Mouse (Mus musculus) cerebellum, postnatal 14 days (tissue): ENCODE data around the gene Abcf1.
"Not testable (repeated sequence)": the region's sequence is repeated elsewhere in the genome, so short reads cannot be mapped to it uniquely, and the experiment has no call there.

Source experiments
- DNase-seq, 2 experiments: peaks; one replicate each; pipeline ENCODE4 v3.0.0; 2021; ENCODE audit warnings: mixed read lengths in 2 of 2

The Abcf1 gene

DNA sequence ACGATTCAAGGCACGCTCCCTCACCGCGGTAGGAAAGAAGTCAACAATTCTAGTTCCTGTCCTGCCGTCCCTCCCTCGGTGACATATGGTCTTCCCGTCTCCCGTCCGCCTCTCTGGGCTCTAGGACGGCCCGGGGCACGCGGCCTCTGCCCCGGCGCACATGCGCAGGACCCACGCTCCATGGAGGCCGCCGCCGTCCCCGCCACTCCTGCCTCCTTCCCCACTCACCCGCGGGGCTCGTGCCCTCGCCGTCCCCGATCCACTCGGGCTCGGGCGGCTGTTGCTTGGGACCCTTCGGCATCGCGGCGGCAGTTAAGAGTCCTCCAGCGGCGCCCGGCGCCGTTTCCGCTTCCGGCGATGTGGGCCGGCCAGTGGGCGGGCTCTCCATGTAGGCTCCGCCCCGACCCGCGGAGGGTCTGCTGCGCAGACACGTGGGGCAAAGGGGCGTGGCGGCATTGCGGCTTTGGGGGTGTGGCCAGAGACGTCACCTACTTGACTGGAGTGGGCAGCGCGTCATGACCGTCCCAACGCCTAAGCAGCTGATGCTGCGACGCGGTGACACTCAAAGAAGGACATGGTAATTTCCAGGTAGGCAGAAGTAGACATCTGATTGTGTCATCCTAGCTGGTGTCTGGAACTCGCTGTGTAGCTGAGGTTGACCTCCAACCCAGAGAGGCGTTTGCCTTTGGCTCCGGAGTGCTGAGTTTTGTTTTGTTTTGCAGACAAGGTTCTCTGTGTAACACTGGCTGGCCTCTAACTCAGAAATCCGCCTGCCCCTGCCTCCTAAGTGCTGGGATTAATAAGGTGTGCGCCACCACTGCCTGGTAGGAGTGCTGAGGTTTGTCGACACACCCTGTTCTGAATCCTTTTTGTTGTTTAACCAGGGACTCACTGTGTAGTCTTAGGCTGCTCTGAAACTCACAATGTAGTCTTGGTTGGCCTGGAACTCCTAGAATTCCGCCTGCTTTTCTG lies at the start of gene Abcf1:
TSS of gene Abcf1 (minus strand) at position 344 of the 972 bp plus-strand sequence.
- peak; percentile 99 to 100 for DNase-seq

DNA sequence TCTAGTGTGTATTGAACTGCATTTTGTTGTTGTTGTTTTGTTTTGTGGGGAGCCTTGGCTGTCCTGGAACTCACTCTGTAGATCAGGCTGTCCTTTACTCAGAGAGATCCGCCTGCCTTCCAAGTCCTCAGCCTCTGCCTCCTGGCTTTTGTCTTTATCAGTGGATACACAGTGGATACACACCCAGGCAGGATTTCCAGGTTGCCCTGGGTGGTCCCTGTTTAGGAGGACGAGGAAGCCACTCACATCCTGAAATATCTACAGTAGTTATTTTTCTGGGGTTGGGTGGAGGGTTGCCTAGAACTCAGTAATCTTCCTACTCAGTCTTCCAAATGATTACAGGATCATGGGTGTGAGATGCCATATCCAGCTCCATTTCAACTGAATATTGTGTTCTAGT lies 49.4 kb upstream of the Abcf1 start:
- DNase-seq, result no peak

DNA sequence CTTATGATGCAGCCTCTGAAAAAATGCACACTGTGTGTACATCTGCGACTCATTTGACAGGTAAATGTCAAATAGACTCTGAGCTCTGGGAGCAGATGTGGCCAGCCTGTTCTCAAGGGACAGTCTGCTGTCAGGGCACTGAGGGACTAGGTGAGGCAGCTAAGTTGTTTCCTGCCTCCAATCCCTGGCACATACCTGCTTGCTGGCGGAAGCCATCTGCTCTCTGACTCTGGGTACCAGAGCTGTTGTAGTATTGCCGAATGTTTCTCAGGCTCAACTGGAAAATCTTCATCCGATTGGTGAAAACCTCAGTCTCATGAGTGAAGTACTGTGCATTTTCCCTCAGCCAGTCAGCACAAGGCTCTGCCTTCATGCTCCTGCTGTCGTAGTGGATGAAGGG lies 47.5 kb upstream of the Abcf1 start:
- no peak for DNase-seq

DNA sequence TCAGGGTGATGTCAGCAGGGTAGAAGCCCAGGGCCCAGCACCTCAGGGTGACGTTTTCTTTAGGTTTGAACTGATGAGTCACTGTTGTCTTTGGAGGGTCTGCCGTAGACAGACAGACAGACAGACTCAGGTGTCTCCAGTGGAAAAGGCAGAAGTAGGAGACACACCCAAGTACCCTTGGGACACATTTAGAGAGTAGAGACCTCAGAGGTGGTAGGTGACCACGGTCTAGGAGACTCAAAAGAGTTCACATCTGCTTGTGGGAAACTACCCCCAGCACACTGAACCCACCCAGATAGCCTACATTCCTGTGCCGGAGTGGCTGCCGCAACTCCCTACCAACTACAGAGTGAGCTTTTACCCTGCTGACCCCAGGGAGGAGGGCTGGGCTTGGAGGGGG lies 45.4 kb upstream of the Abcf1 start:
- no peak for DNase-seq

DNA sequence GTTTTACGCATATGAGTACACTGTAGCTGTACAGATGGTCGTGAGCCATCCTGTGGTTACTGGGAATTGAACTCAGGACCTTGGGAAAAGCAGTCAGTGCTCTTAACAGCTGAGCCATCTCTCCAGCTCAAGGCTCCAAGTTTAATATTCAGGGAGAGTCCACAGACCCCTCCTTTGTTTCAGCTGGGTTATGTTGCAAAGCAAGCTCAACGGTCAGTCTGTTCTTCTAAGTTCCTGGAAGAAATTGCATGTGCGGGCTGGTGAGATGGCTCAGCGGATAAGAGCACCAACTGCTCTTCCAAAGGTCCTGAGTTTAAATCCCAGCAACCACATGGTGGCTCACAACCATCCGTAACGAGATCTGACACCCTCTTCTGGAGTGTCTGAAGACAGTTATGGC lies 34.8 kb upstream of the Abcf1 start:
- not testable (repeated sequence) for DNase-seq

DNA sequence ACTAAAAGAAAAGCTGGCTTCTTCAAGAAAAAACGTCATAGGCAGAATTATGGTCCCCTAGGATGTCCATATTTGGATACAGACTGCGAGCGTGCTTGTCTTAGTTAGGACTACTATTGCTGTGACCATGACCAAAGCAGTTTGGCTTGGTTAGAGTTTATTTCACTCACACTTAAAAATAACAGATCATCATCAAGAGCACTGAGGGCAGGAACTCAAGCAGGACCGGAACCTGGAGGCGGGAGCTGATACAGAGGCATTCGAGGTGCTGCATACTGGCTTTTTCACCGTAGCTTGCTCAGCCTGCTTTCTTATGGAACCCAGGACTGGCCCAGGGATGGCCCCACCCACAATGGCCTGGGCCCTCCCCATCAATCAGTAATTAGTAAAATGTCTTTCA lies 33.8 kb upstream of the Abcf1 start:
- DNase-seq, result no peak

DNA sequence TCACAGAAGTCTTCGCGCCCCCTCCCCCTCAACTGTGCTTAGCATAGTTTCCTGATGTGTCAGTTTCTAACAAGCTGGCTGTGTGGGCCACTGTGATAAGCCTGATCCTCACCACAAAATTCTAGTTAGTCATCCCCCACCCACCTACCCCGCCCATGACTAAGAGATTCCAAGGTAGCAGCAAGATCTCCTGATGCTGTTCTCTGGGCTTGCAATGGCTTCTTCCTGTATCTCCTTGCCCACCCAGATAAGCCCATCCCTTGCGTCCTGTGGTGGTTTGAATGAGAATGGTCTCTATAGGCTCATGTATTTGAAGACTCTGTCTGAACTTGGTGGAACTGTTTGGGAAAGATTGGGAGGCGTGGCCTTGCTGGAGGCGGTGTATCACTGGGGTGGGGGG lies 32.4 kb upstream of the Abcf1 start:
- DNase-seq, result no peak

DNA sequence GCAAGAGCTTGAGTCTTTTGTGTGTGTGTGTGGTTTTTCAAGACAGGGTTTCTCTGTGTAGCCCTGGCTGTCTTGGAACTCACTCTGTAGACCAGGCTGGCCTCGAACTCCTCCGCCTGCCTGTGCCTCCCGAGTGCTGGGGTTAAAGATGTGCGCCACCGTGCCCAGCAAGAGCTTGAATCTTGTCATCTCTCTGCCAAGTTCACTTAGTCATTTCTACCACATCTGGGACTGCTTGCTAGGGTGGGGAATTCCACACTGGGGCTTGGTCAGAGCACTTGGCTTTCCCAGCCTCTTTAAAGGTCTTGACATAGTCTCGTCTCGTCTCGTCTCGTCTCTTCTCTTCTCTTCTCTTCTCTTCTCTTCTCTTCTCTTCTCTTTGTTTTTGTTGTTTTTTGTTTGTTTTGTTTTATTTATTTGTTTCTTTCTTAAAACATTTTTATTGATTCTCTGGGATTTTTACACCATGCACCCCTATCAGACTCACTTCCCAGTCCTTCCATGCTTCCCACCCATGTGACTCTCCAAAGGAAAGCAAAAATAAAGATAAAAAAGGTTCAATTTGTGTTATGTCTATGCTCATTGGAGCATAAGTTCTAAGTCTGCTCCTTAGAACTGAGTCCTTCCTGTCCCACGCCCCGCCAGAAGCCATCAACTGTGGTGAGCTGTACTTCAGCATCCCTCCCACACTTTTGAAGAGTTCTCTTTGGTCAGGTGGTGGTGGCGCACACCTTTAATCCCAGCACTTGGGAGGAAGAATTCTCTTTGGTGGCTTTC lies 31.7 kb upstream of the Abcf1 start:
- no peak for DNase-seq

DNA sequence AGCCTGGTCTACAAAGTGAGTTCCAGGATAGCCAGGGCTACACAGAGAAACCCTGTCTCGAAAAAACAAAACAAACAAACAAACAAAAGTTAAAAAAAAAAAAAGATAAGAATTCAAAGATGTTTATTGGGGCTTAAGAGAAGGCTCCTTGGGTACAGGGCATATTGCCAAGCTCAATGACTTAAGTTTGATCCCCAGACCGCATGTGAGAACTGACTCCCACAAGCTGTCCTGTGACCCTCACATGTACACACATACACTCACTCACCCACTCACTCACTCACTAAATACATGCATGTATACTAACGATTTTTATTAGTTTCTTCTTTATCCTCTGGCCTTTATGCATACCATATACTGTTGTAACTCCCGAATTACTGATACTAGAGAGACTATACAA lies 30.8 kb upstream of the Abcf1 start:
- DNase-seq, result no peak

DNA sequence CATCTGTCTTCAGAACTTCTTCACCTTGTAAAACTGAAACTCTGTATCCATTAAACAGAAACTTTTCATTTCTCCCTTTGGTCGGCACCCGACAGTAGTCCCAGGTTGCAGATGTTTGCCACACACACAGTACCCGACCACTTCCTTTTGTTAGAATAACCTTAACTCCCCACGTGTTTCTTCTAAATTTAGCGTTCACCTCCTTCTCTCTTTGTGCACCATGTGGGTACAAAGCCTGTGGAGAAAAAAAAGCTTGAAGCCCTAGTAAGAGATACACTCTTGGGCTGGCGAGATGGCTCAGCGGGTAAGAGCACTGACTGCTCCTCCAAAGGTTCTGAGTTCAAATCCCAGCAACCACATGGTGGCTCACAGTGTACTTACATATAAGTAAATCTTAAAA lies 29.8 kb upstream of the Abcf1 start:
- DNase-seq, result no peak

DNA sequence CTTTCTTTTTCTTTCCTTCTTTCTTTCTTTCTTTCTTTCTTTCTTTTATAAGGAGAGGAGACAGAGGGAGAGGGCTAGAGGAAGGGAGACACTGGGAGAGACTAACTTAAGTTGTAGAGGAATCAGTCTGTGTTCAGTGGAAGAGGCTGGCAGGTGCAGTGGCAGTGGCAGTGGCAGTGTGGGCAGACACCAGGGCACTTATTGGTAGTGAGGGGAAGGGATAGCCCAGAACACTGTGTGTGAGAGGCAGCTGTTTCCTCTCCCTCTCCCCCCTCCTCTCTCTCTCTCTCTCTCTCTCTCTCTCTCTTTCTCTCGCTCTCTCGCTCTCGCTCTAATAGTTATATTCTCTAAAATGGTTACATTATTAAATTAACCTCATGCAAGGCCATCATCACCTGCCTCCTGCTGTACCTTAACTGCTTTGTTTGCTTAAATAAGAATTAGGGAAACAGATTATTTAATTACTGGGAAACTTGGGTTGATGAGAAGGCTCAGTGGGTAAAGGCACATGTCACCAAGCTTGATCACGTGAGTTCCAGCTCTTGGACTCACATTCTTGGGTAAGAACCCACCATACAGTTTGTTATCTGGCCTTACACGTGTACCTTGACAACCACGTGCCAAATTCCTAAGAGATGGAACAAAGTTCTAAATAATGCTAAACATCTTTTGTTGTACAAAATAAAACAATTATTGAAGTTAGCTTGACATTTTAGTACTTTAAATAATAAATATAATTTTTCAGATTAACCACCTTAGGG lies 29.2 kb upstream of the Abcf1 start:
- no peak for DNase-seq

DNA sequence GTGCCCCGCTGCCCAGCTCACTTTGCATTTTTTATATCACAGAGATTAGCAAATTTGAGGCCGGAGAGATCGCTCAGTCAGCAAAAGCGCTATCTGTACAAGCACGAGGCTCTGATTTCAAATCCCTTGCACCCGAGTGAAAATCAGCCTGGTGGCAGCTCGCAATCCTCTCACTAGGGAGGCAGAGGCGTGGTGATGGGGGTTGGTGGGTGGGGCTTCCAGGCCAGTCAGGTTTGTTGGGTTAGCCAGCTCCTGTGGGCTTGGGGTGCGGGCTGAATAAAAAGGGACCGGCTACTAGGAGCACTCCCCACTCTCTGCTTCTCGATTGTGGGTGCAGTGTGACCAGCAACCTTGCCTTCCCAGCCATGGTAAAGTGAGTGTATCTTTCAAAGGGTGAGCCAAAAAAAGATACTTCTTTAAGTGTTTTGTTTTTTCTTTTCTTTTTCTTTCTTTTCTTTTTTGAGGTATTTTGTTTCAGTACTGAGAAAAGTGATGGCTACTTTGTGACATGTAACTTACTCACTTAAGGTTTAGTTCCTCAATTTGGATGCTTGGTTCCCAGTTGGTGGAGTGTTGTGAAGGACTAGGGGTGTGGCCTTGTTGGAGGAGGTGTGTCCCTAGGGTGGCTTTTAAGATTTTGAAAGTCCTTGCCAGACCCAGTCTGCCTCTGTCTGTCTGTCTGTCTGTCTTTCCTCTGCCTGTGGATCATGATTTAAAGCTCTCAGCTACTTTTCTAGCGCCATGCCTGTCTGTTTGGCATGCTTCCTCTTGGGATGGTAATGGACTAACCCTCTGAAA lies 28.4 kb upstream of the Abcf1 start:
- no peak for DNase-seq

DNA sequence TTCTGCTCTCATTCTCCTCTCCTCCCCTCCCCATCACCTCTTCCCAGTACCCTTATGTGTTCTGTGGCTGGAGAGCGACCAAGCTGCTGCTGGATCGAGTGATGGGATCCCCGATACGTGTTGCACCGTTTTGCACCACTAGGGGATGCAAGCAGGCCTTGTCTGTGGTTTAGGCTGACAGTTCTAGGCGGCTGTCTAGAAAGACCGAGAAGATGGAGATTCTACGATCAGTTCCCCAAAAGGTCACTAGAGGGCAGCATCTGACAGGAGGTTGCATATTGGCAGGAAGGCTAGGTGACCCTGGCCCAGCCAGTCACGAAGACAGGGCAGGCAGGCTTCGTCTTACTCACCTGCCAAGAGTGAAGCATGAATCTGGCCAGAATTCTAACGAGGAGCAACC lies 27.4 kb upstream of the Abcf1 start:
- peak; percentile 99 to 100 for DNase-seq

DNA sequence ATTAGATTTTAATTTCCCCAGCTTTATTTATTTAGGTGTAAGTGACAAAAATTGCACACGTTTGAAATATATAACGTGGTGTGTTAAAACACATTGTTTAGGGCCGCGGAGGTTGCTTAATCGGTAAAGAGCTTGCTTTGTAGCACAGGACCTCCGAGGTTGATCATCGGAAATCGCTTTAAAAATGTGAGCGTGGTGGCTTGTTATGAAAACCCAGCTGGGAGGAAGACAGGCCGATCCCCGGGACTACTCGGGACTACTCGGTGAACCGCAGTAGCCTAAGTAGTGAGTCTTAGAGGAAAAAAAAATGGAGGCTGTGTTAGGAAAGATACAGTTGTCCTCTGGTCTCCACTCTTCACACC lies 25.3 kb upstream of the Abcf1 start:
- DNase-seq, result no peak

DNA sequence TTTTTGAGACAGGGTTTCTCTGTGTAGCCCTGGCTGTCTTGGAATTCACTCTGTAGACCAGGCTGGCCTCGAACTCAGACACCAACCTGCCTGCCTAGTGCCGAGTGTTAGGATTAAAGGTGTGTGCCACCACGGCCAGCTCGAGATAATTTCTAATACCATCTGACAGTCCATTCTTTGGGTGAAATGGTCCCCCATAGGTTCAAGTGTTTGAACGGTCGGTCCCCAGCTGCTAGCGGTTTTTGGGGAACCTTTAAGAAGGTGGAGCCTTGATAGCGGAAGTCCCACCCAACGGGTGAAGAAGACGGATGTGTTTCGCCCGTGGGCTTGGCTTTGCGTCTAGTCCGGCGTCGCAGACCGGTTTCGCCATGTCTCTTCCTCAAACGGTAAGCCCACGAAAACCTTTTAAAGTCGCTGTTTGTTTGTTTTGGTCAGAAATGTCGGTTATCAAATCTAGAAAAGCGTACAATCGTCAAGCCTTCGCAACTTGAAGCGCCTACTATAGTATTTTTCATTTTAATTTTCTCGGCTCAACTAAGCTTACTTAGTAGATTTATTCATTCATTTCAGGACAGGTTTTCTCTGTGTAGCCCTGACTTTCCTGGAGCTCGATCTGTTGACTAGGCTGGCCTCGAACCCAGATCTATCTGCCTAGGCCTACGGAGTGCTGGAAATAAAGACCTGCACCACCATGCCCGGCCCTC lies 24.8 kb upstream of the Abcf1 start:
- peak; percentile 84 to 85 for DNase-seq

DNA sequence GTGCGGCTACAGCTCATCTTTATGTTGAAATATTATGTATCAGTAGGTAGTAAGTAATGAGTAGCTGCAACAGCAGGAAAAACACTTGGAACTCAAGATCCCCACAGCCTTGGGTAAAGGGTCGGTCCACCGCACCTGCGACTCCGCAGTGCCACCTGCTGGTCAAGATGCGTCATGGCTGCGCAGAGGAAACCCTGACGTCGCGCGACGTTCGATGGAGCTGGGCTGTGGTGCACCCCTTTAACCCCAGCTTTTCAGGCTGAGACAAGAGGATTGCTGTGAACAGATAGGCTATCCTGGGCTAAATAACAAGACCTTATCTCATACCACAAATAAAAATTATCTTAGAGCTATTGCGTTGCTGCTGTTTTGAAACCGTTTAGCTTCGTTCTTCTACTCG lies 24.1 kb upstream of the Abcf1 start:
- DNase-seq, result peak; percentile 86 to 89

DNA sequence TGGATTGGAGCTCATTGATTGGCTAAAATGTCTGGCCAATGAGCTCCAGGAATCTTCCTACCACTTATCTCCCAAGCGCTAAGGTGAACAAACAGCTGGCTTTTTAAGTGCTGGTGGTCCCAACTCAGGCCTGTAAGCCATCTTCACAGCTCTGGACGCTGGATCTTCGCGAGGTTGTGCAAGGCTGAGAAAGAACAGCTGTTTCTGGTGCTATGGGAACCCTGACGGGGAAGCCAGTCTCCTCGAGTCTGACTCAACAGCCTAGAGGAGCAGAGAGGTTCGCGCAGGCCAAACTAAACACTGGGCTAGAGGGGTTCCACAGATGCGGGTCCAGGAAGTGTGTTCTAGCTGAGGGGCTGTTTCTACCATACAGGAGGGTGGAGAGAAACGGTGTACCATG lies 22.2 kb upstream of the Abcf1 start:
- DNase-seq, result no peak

DNA sequence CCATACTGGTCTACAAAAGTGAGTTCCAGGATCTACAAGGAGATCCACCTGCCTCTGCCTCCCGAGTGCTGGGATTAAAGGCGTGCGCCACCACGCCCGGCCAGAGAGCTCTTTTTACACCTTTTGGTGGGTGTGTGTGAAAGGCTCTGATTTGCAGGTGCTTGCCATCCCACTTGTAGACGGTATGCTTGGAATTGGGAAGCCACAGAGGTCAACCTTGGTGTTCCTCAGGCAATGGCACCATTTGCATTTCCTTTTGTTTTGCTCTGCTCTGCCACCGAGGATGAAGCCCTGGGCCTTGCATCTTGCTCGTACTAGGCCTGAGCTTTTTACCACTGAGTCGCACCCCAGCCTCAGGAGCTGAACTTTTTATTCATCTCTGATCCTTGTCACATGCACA lies 12.2 kb upstream of the Abcf1 start:
- DNase-seq, result no peak

DNA sequence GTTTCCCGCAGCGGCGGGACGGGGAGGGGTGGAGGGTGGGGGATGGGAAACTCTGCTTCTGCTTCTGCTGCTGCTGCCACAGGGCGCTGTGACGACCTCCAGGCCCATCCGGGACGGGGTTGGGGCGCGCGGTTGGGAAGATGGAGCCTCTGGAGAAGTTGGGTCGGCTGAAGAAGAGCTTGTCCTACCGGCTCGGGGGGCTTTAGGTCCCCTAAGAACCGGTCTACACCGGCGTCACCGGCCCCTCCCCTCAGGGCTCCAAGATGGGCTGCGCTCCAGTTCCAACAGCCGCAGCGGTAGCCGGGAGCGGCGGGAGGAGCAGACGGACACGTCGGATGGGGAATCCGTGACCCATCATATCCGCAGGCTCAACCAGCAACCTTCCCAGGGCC lies 10.8 kb upstream of the Abcf1 start:
- peak; percentile 74 to 80 for DNase-seq

DNA sequence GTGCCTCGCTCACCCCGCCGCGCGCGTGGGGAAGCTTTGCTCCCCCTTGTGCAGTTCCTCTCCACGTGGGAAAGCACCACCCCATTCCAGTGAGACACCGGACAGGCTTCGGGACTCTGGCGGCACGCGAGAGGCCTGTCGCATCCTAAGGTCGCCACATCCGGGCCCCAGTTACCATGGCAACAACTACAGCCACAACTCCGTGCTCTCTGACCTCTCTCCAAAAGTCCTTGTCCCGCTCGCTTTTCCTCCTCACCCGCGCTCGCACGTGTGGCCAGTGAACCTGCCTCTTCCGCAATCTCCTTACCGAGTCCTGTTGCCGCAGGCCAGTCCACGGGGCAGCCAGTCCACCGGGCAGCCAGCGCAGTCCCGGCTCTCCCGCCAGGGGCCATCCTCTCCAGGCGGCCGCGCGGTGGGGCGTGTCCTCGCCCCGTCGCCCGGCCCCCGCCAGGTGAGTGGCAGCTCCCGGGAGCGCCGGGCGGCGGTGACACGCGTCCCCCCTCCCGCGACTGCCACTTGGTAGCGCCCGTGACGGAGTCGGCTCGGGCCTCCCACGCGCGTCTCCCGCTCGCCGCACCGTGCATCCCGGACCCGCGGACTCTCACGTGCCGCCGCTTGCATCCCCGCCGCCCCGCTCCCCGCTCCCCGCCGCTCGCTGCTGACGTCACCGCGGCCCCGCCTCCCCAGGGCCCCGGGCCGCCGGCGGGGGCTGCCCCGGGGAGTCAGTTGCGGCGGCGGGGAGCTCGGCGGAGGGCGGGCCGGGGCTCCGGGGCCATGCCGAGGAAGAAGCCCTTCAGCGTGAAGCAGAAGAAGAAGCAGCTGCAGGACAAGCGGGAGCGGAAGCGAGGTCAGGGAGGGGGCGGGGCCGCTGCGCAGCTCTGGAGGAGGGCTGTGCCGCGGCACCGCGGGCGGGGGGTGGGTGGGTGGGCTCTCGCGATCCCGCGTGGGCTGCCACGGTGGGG lies 10.1 kb upstream of the Abcf1 start, which contains the start of the genes Gnl1 and Prr3:
TSS of gene Gnl1 (plus strand) at position 451 of the 962 bp plus-strand sequence.
TSS of gene Prr3 (minus strand) at position 836 of the 962 bp plus-strand sequence.
- peak; percentile 92 to 95 for DNase-seq
